Mouse (Mus musculus): Measurements from ENCODE around the gene Adam19.
"Not testable (repeated sequence)": the region's sequence is repeated elsewhere in the genome, so short reads cannot be mapped to it uniquely, and the experiment has no call there.

Adam19 gene

GRCm38 (mm10) chr11:46055896-46056769, at the start of gene Adam19:
Gene Adam19 (plus strand): TSS chr11:46055992.
- peak; percentile 72 for DNase-seq (ENCODE audit: low read depth, low spot score)

GRCm38 (mm10) chr11:46016061-46016460, 39.7 kb upstream of the Adam19 start:
- no peak for DNase-seq (ENCODE audit: low read depth, low spot score)

GRCm38 (mm10) chr11:46020246-46020645, 35.5 kb upstream of the Adam19 start:
- DNase-seq (ENCODE audit: low read depth, low spot score): no peak

GRCm38 (mm10) chr11:46021850-46022249, 33.9 kb upstream of the Adam19 start:
- no peak for DNase-seq (ENCODE audit: low read depth, low spot score)

- DNase-seq (ENCODE audit: low read depth, low spot score): no peak
Observed at GRCm38 (mm10) chr11:46022983-46023382, 32.8 kb upstream of the Adam19 start.

GRCm38 (mm10) chr11:46025962-46026392, 29.8 kb upstream of the Adam19 start:
- DNase-seq (ENCODE audit: low read depth, low spot score): no peak

- DNase-seq (ENCODE audit: low read depth, low spot score): no peak
Observed at GRCm38 (mm10) chr11:46027952-46028814, 27.6 kb upstream of the Adam19 start.

- no peak for DNase-seq (ENCODE audit: low read depth, low spot score)
Observed at GRCm38 (mm10) chr11:46029485-46029884, 26.3 kb upstream of the Adam19 start.

GRCm38 (mm10) chr11:46030026-46030425, 25.8 kb upstream of the Adam19 start:
- DNase-seq (ENCODE audit: low read depth, low spot score): no peak

GRCm38 (mm10) chr11:46031470-46031869, 24.3 kb upstream of the Adam19 start:
- no peak for DNase-seq (ENCODE audit: low read depth, low spot score)

GRCm38 (mm10) chr11:46032956-46033355, 22.8 kb upstream of the Adam19 start:
- DNase-seq (ENCODE audit: low read depth, low spot score): no peak

GRCm38 (mm10) chr11:46036374-46036773, 19.4 kb upstream of the Adam19 start:
- no peak for DNase-seq (ENCODE audit: low read depth, low spot score)

- DNase-seq (ENCODE audit: low read depth, low spot score): no peak
Observed at GRCm38 (mm10) chr11:46038901-46039300, 16.9 kb upstream of the Adam19 start.

- DNase-seq (ENCODE audit: low read depth, low spot score): no peak
Observed at GRCm38 (mm10) chr11:46039335-46039734, 16.5 kb upstream of the Adam19 start.

- no peak for DNase-seq (ENCODE audit: low read depth, low spot score)
Observed at GRCm38 (mm10) chr11:46040841-46041556, 14.8 kb upstream of the Adam19 start.

- no peak for DNase-seq (ENCODE audit: low read depth, low spot score)
Observed at GRCm38 (mm10) chr11:46041607-46042267, 14.1 kb upstream of the Adam19 start.

GRCm38 (mm10) chr11:46044781-46045180, 11.0 kb upstream of the Adam19 start:
- no peak for DNase-seq (ENCODE audit: low read depth, low spot score)

- no peak for DNase-seq (ENCODE audit: low read depth, low spot score)
Observed at GRCm38 (mm10) chr11:46047264-46047663, 8.5 kb upstream of the Adam19 start.

- DNase-seq (ENCODE audit: low read depth, low spot score): not testable (repeated sequence)
Observed at GRCm38 (mm10) chr11:46052105-46052659, 3.6 kb upstream of the Adam19 start, which contains the start of gene Gm12166. Gene Gm12166 (minus strand): TSS chr11:46052321.

GRCm38 (mm10) chr11:46053457-46053856, 2.3 kb upstream of the Adam19 start:
- DNase-seq (ENCODE audit: low read depth, low spot score): not testable (repeated sequence)

- no peak for DNase-seq (ENCODE audit: low read depth, low spot score)
Observed at GRCm38 (mm10) chr11:46054311-46054710, 1.5 kb upstream of the Adam19 start.

All from WW6 (cell line).